Mouse (Mus musculus) ZHBTc4 (cell line): ENCODE measurements around the gene Ttyh1.

Source experiments
- DNase-seq: peaks from one replicate; pipeline ENCODE4 v3.0.0-alpha.2; 2011; ENCODE audit warnings: low read depth, low spot score

Ttyh1 gene

GRCm38 (mm10) chr7:4170193-4170938 lies 51.2 kb downstream of the Ttyh1 start:
- DNase-seq, result no peak

- peak; percentile 77 for DNase-seq
These were observed 59.2 kb downstream of the Ttyh1 start for GRCm38 (mm10) chr7:4178438-4178837.
